Mouse (Mus musculus): ENCODE results near the gene 9130230L23Rik. TPM values are rescaled to one million over a fixed set of nuclear protein-coding genes. Genes with fewer than 3 reads are reported as not detected.

9130230L23Rik gene
- polyA plus RNA-seq, 1 experiment from 2014 or later = not detected

GRCm38 (mm10) chr5:66034375-66035195 is 30.5 kb upstream of the 9130230L23Rik start:
- no peaks in the 10 kb centered on the region for H3K27me3 ChIP-seq
- no peak for ATAC-seq (ENCODE audit: low FRiP score, low read depth)
- no peaks in the 10 kb centered on the region for H3K9me3 ChIP-seq
- 0 out of 2 replicates have a peak, but pooled peaks cover 7% of the 10 kb centered on the region for H3K4me1 ChIP-seq (replicated peaks)
- no peak overlapping the region for H3K4me2 ChIP-seq
- H3K9ac ChIP-seq = no peak overlapping the region
- no peaks in the 10 kb centered on the region for H3K36me3 ChIP-seq
- no peak overlapping the region for H3K4me3 ChIP-seq
- 57% methylated on average over 14 of the region's 14 CpGs for WGBS
- H3K27ac ChIP-seq (replicated peaks) = no peak overlapping the region

DNA sequence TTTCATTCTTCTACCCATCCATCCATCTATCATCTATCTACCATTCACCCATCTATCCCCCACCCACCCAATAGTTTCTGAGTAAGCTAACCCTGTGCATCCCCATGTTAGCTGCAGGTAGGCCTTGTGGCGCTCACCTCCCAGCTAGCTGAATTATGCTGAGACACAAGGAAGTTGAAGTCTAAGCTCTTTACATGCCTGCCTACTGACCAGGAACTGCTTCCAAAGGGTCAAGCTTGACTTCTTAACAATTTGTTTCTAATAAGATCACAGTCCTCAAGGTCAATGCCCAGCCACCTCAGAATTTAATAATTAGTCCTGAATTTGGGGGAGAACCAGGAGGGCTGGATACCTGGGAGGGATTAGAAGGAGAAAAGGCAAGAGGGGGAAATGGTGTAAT is 28.7 kb upstream of the 9130230L23Rik start:
- ATAC-seq (ENCODE audit: low FRiP score, low read depth) = no peak
- Histone ChIP-seq H3K27ac (replicated peaks) (no peak overlapping the region), H3K4me3 (no peak overlapping the region), H3K4me1 (replicated peaks) (0 out of 2 replicates have a peak, but pooled peaks cover 7% of the 10 kb centered on the region), H3K27me3 (no peaks in the 10 kb centered on the region), H3K4me2 (no peak overlapping the region), H3K9ac (no peak overlapping the region), H3K36me3 (no peaks in the 10 kb centered on the region), H3K9me3 (no peaks in the 10 kb centered on the region)
- WGBS = 96% methylated on average over 1 of the region's 1 CpGs

DNA sequence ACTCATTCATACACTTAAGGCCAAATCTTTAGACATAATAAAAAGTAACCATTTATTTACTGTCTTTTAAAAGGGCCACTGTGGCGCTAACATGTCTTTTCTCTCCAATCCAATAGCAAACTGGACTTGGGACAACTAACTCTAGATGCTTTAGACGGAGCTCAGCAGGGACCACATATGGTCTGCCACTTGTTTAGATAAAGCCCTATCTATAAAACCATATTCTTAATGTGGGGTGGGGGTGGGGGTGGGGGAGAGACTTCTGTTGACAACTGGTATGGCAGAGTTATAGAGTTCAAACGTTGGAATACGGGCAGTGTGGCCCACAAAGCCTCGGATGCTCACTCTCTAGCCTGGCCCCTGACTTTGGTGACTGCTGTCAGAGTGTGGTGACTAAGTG is 27.6 kb upstream of the 9130230L23Rik start:
- WGBS = 90% methylated on average over 5 of the region's 5 CpGs
- Histone ChIP-seq H3K9ac (no peak overlapping the region), H3K4me1 (replicated peaks) (0 out of 2 replicates have a peak, but pooled peaks cover 4% of the 10 kb centered on the region), H3K27ac (replicated peaks) (no peak overlapping the region), H3K4me2 (no peak overlapping the region), H3K9me3 (peaks cover under 1% of the 10 kb centered on the region; the same call in 1 of the 2 replicates), H3K27me3 (no peaks in the 10 kb centered on the region), H3K36me3 (no peaks in the 10 kb centered on the region), H3K4me3 (no peak overlapping the region)
- no peak for ATAC-seq (ENCODE audit: low FRiP score, low read depth)

GRCm38 (mm10) chr5:66028232-66028631 is 24.1 kb upstream of the 9130230L23Rik start:
- H3K27ac ChIP-seq (replicated peaks) = no peak overlapping the region
- no peak for ATAC-seq (ENCODE audit: low FRiP score, low read depth)
- no peak overlapping the region for H3K9ac ChIP-seq
- no peak overlapping the region for H3K4me2 ChIP-seq
- H3K27me3 ChIP-seq = no peaks in the 10 kb centered on the region
- no peaks in the 10 kb centered on the region for H3K36me3 ChIP-seq
- 94% methylated on average over 5 of the region's 5 CpGs for whole genome bisulfite sequencing
- no peaks in the 10 kb centered on the region for H3K4me1 ChIP-seq (replicated peaks)
- H3K9me3 ChIP-seq = peaks cover 4% of the 10 kb centered on the region; the same call in 1 of the 2 replicates
- no peak overlapping the region for H3K4me3 ChIP-seq

GRCm38 (mm10) chr5:66027206-66027605 is 23.1 kb upstream of the 9130230L23Rik start:
- H3K36me3 ChIP-seq = no peaks in the 10 kb centered on the region
- no peaks in the 10 kb centered on the region for H3K27me3 ChIP-seq
- peaks cover 4% of the 10 kb centered on the region; the same call in 1 of the 2 replicates for H3K9me3 ChIP-seq
- ATAC-seq (ENCODE audit: low FRiP score, low read depth) = no peak
- H3K4me3 ChIP-seq = no peak overlapping the region
- H3K4me2 ChIP-seq = no peak overlapping the region
- WGBS = 93% methylated on average over 8 of the region's 8 CpGs
- H3K27ac ChIP-seq (replicated peaks) = no peak overlapping the region
- H3K9ac ChIP-seq = no peak overlapping the region
- H3K4me1 ChIP-seq (replicated peaks) = no peaks in the 10 kb centered on the region

DNA sequence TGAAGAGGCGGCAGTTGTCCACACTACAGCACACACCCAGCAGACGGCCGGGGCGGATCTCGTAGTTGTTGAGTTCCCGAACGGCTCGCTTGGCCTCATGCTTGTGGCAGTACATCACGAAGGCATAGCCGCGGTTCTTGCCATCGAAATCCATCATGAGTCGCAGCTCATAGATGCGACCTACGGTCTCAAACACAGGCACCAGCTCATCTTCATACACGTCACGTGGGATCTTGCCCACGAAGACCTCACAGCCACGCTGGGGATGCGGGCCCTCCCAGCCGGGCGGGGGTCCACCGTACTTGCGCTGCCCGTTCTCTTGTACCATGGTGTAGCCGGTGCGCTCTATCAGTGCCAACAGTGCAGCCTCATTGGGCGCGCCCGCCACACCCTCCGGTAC is 22.7 kb upstream of the 9130230L23Rik start:
- 99% methylated on average over 31 of the region's 31 CpGs for WGBS
- Histone ChIP-seq H3K27ac (replicated peaks) (no peak overlapping the region), H3K4me2 (no peak overlapping the region), H3K4me1 (replicated peaks) (no peaks in the 10 kb centered on the region), H3K36me3 (no peaks in the 10 kb centered on the region), H3K27me3 (no peaks in the 10 kb centered on the region), H3K9me3 (peaks cover 4% of the 10 kb centered on the region; the same call in 1 of the 2 replicates), H3K9ac (no peak overlapping the region), H3K4me3 (no peak overlapping the region)
- ATAC-seq (ENCODE audit: low FRiP score, low read depth) = no peak

DNA sequence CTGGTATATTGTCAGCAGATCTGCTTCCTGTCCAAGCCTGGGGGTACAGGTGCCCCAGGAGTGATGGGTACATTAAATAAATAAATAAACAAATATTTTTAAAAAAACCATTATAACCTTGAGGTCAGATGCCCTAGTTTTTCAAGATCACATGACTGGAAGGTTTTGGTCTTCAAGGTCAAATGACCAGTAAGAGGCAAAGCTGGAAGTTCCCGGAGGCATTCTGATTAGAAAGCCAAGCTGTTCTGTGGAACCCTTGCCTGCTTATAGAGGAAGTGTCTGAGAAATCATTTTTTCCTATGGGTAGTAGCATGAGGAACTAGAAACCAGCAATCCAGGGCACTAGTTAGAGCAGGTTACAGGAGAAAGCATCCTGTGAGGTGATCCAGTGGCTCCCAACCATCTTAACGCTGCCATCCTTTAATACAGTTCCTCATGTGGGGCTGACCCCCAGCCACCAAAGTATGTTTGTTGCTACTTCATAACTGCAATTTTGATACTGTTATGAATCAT is 11.4 kb upstream of the 9130230L23Rik start:
- H3K9me3 ChIP-seq = no peaks in the 10 kb centered on the region
- no peaks in the 10 kb centered on the region for H3K36me3 ChIP-seq
- H3K9ac ChIP-seq = no peak overlapping the region
- H3K4me3 ChIP-seq = no peak overlapping the region
- no peaks in the 10 kb centered on the region for H3K27me3 ChIP-seq
- no peak overlapping the region for H3K27ac ChIP-seq (replicated peaks)
- no peak overlapping the region for H3K4me2 ChIP-seq
- 98% methylated on average over 2 of the region's 2 CpGs for WGBS
- ATAC-seq (ENCODE audit: low FRiP score, low read depth) = no peak
- no peaks in the 10 kb centered on the region for H3K4me1 ChIP-seq (replicated peaks)

GRCm38 (mm10) chr5:66014437-66014836 is 10.4 kb upstream of the 9130230L23Rik start:
- WGBS = 92% methylated on average over 2 of the region's 2 CpGs
- Histone ChIP-seq H3K4me3 (no peak overlapping the region), H3K4me2 (no peak overlapping the region), H3K36me3 (no peaks in the 10 kb centered on the region), H3K27me3 (no peaks in the 10 kb centered on the region), H3K4me1 (replicated peaks) (no peaks in the 10 kb centered on the region), H3K9ac (no peak overlapping the region), H3K27ac (replicated peaks) (no peak overlapping the region), H3K9me3 (no peaks in the 10 kb centered on the region)
- ATAC-seq (ENCODE audit: low FRiP score, low read depth) = no peak

DNA sequence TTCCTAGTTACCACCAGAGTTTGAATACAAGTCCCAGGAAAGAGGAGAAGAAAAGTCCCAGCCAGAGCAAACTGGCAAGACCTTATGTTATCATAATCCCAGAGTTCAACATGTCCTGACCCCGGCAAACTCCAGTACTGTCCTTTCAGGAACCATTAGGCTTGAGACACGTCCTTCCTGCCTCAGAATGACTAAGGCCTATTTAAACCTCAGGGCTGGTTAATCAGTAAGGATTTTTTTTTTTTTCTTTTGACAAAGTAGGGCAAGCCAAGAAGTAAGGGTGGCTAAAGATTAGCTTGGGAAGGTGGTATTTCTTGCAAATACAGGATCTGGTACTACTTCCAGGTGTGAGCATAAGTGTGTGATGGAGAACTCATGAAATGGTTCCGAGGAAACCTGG is 9.9 kb upstream of the 9130230L23Rik start:
- Histone ChIP-seq H3K36me3 (no peaks in the 10 kb centered on the region), H3K9ac (no peak overlapping the region), H3K27me3 (no peaks in the 10 kb centered on the region), H3K27ac (replicated peaks) (no peak overlapping the region), H3K4me2 (no peak overlapping the region), H3K4me3 (no peak overlapping the region), H3K9me3 (no peaks in the 10 kb centered on the region), H3K4me1 (replicated peaks) (no peaks in the 10 kb centered on the region)
- no peak for ATAC-seq (ENCODE audit: low FRiP score, low read depth)
- 74% methylated on average over 3 of the region's 3 CpGs for WGBS

- WGBS = 92% methylated on average over 15 of the region's 15 CpGs
- no peak overlapping the region for H3K4me3 ChIP-seq
- no peaks in the 10 kb centered on the region for H3K27me3 ChIP-seq
- no peaks in the 10 kb centered on the region for H3K36me3 ChIP-seq
- no peaks in the 10 kb centered on the region for H3K9me3 ChIP-seq
- H3K4me1 ChIP-seq (replicated peaks) = no peaks in the 10 kb centered on the region
- ATAC-seq (ENCODE audit: low FRiP score, low read depth) = no peak
- H3K9ac ChIP-seq = no peak overlapping the region
- no peak overlapping the region for H3K4me2 ChIP-seq
- no peak overlapping the region for H3K27ac ChIP-seq (replicated peaks)
Measured at GRCm38 (mm10) chr5:66008245-66008967, 4.3 kb upstream of the 9130230L23Rik start.

- no peak for ATAC-seq (ENCODE audit: low FRiP score, low read depth)
- Histone ChIP-seq H3K4me1 (replicated peaks) (no peaks in the 10 kb centered on the region), H3K4me2 (no peak overlapping the region), H3K9ac (no peak overlapping the region), H3K4me3 (no peak overlapping the region), H3K9me3 (no peaks in the 10 kb centered on the region), H3K36me3 (no peaks in the 10 kb centered on the region), H3K27ac (replicated peaks) (no peak overlapping the region), H3K27me3 (no peaks in the 10 kb centered on the region)
- 46% methylated on average over 16 of the region's 16 CpGs for WGBS
Measured at GRCm38 (mm10) chr5:66005041-66005678, 1.1 kb upstream of the 9130230L23Rik start.

DNA sequence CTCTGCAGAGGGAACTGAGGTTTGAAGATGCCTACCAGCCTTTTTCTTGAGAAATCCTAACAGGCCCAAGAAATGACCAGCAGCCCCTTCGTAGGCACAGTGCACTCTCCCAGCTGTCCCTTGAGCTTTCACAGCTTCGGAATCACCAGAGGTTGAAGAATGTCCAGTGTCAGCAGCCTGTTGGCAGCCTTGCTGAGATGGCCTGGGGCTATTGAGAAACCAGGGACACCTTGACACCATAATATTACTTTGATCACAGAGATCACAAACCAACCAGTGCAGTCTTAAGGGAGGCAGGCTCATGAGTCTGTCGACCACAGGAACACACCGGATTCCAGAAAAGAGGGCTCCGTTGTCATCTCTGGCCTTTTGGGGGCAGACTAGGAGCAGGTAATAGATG is 2.9 kb downstream of the 9130230L23Rik start:
- Histone ChIP-seq H3K4me2 (no peak overlapping the region), H3K9ac (no peak overlapping the region), H3K4me3 (no peak overlapping the region), H3K4me1 (replicated peaks) (no peaks in the 10 kb centered on the region), H3K27ac (replicated peaks) (no peak overlapping the region), H3K9me3 (no peaks in the 10 kb centered on the region), H3K36me3 (no peaks in the 10 kb centered on the region), H3K27me3 (no peaks in the 10 kb centered on the region)
- 80% methylated on average over 5 of the region's 5 CpGs for WGBS
- no peak for ATAC-seq (ENCODE audit: low FRiP score, low read depth)
